Mouse (Mus musculus): Measurements from ENCODE around the gene 1700001P01Rik.
"Not testable (repeated sequence)": the region's sequence is repeated elsewhere in the genome, so short reads cannot be mapped to it uniquely, and the experiment has no call there.

The 1700001P01Rik gene

GRCm38 (mm10) chr11:97790778-97791438 is 15.2 kb upstream of the 1700001P01Rik start:
- DNase-seq, result not testable (repeated sequence)

GRCm38 (mm10) chr11:97789727-97790126 is 14.0 kb upstream of the 1700001P01Rik start:
- no peak for DNase-seq

DNA sequence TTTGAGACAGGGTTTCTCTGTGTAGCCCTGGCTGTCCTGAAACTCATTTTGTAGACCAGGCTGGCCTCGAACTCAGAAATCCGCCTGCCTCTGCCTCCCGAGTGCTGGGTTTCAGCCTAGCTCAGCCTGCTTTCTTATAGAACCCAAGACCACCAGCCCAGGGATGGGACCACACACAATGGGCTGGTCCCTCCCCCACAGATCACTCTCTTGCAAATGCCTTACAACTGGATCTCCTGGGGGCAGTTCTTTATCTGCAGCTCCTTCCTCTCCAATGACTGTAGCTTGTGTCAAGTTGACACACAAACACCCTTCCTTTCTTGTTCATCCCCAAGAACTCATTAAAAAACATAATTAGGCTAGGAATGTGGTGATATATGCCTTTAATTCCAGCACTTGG is 12.2 kb upstream of the 1700001P01Rik start:
- DNase-seq, result no peak

- DNase-seq, result no peak
Observed at GRCm38 (mm10) chr11:97782564-97782895, 6.8 kb upstream of the 1700001P01Rik start.

DNA sequence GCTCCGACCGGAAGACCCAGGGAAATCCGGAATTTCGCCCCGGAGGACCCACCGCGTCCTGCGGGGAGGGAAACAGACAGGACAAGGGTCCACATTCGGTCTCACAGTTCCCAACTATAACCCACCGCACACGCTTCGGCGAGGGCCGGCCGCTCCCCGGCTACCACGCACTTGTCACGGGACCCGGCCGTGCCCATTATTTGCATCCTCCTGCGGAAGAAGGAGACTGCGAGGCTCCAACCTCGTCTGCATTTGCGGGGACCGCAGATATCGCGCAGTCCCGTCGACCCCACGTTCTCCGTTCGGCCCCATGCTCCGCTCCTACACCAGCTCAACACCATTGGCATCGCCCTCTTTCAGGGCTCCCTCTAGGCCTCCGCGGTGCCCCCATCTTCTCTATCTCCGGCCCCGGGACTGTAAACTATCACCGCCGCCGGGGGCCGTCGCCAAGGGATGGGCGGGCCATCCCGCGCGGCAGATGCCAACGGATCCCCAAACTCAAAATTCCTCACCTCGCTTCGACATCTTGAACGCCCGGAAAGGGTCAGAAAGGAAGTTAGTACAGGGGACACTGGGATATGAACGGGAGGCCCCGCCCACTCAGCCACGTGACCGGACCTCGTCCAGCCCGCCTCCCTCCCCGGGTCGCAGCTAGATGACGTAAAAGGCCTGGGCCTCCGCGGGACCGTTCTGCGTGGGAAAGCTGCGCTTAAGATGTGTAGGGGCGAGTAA is 6.3 kb upstream of the 1700001P01Rik start, which contains the start of gene Rpl23:
TSS of gene Rpl23 (minus strand) at position 606 of the 732 bp plus-strand sequence.
- peak; percentile 99 for DNase-seq

GRCm38 (mm10) chr11:97781478-97781831 is 5.7 kb upstream of the 1700001P01Rik start:
- DNase-seq, result no peak

DNA sequence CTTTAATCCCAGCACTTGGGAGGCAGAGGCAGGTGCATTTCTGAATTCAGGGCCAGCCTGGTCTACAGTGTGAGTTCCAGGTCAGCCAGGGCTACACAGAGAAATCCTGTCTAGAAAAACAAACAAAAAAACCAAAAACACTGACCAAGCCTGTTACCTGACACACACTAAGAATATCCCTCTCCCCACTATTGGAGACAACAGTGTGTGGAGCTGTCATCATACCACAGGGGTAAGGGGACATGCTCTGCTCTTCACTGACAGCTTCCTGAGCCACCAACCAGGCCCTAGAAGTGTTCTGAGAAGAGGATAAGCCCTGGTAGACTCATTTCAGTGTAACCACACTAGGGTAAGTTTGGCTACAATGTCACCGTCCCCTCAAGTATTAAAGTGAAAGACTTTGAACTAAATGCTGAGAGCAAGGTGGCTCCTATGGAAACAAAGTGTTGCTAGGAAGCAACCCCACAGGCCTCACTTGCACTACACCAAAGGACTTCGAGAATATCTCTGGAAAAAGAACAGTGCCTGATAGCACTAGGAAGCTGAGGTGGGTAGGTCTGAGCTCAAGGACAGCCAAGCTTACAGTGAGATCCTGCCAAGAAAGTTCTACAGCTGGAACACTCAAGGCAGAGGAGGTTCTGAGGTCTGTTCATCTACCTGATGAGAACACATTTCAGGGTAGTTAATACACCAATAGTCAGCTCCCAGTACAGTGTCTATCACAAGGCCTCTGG is 4.4 kb upstream of the 1700001P01Rik start:
- no peak for DNase-seq

DNA sequence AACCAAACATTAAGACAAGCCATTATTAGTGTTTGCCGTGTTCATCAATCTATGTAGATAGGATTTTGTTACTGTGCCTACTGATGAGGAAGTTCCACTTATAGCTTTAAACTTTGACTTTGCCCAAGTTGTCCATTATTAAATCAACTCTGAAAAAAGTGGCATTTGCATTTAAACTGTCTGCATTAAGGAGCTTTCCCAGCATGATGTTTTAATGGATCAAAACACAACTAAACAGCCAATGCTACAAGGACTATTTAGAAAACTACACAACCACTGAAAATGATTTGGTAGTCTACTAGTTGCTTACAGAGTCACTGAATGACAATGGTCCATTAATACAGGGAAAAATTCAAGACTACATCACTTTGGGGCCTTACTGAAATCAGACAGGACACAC is 3.2 kb upstream of the 1700001P01Rik start:
- no peak for DNase-seq

- DNase-seq, result peak in 1 of 2 experiments; percentile 24
Observed at GRCm38 (mm10) chr11:97777129-97777529, 1.4 kb upstream of the 1700001P01Rik start.

DNA sequence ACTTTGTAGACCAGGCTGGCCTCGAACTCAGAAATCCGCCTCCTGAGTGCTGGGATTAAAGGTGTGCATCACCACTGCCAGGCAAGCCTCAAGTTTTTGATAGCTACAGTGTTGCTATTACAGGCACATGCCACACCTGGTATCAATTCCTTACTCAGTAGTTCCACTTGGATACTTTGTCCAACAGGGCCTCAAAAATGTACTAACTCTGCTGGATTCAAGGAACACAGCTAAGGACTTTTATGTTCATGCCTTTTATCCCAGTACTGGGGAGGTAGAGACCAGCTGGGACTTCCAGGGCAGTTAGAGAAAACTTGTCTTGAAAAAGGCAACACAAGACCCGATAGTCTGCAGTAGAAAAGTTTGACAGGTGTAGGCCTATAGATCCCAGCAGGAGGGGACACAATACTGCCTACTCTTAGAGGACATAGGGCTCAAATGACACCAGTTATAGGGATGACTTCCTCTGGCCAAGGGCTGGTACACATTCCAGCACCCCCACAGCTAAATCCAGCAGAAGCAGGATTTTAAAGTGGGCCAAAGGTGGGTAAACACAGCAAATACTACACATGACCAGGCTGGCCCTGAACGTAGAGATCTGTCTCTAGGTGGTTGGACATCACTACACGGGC is 895 bp upstream of the 1700001P01Rik start:
- DNase-seq, result no peak

- no peak for DNase-seq
Observed at GRCm38 (mm10) chr11:97775186-97775585, 532 bp downstream of the 1700001P01Rik start.

- no peak for DNase-seq
Observed at GRCm38 (mm10) chr11:97771410-97771809, 4.3 kb downstream of the 1700001P01Rik start.

DNA sequence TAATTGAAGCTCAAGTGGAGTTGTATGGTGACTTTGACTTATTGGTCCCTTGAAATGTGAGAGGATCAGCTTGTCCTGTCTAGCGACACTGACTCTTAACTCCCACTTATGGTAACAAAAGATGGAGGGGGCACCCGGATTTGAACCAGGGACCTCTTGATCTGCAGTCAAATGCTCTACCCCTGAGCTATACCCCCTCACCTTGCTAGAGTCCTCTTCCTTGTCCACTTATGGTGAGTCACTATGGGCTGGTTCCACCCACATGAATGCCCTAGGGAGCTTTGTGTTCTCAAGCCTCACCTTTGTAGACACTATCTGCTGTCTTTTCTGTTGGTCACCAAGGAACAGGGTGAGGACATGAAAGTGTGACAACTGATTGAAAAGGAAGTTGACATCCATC is 6.0 kb downstream of the 1700001P01Rik start:
- DNase-seq, result no peak

GRCm38 (mm10) chr11:97766154-97766881 is 9.4 kb downstream of the 1700001P01Rik start, which contains the start of gene Cwc25:
Gene Cwc25 (minus strand): TSS chr11:97766556.
- peak; percentile 95 to 96 for DNase-seq

DNA sequence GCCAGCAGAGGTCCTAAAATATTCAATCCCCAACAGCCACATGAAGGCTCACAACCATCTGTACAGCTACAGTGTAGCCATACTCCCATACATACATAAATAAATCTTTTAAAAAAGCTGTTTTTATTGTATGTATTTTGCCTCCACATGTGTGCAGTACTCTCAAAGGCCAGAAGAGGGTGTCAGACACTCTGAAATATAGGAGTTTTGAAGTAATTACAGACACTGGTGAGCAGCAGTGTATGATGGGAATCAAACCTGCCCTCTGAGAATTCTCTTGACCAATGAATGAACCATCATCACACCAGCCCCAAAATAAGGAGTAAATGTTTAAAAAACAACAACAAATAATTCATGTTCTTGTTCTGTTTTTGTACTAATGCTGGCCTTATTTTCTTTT is 14.1 kb downstream of the 1700001P01Rik start:
- DNase-seq, result no peak

DNA sequence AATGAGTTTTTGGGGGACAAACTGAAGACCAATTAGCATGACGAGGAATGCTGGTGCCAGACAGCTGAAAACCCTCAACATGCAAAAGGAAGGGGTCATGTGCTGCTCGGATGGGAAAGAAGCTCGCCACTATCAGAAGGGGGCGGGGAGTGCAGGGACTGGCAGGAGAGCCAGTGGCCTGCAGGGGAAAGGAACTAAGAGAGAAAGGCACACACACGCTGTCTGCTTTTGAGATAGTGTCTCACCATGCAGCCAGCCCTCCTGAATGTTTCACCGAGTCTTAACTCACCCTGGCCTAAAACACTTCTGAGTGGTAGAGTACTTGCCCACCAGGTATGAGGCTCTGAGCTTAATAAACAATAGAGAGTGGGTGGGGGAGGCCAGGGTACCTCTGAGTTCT is 16.8 kb downstream of the 1700001P01Rik start:
- no peak for DNase-seq

- no peak for DNase-seq
Observed at GRCm38 (mm10) chr11:97758125-97758524, 17.6 kb downstream of the 1700001P01Rik start.

GRCm38 (mm10) chr11:97753277-97753676 is 22.4 kb downstream of the 1700001P01Rik start:
- no peak for DNase-seq

GRCm38 (mm10) chr11:97748496-97748895 is 27.2 kb downstream of the 1700001P01Rik start:
- no peak for DNase-seq

GRCm38 (mm10) chr11:97747773-97748172 is 27.9 kb downstream of the 1700001P01Rik start:
- peak; percentile 46 to 57 for DNase-seq

GRCm38 (mm10) chr11:97745331-97745721 is 30.4 kb downstream of the 1700001P01Rik start:
- DNase-seq, result no peak

GRCm38 (mm10) chr11:97744718-97745330 is 30.9 kb downstream of the 1700001P01Rik start:
- peak; percentile 99 to 100 for DNase-seq

All from lung, adult 18-20 months (tissue).